Mouse (Mus musculus): ENCODE results near the gene Vamp8. TPM values are rescaled to one million over a fixed set of nuclear protein-coding genes. Genes with fewer than 3 reads are reported as not detected.

The Vamp8 gene
- polyA plus RNA-seq, 1 experiment from 2014 or later, result 157 TPM

GRCm38 (mm10) chr6:72364985-72365384, 25.5 kb downstream of the Vamp8 start:
- H3K4me2 ChIP-seq (ENCODE audit: low read length), result no peak overlapping the region
- peaks cover 17 to 18% of the 10 kb centered on the region in 2 experiments for H3K4me1 ChIP-seq (ENCODE audit: control insufficient read depth in 2 of 2, insufficient read depth in 2 of 2, low read length in 2 of 2)
- no peak for ATAC-seq (ENCODE audit: insufficient number of reproducible peaks, insufficient read depth, low FRiP score, low read depth)
- H3K9me3 ChIP-seq (ENCODE audit: control insufficient read depth, low read length), result no peaks in the 10 kb centered on the region
- H3K9ac ChIP-seq (ENCODE audit: low read length), result no peak overlapping the region
- no peaks in the 10 kb centered on the region for H3K27me3 ChIP-seq (ENCODE audit: control insufficient read depth, insufficient read depth, low read length)
- H3K4me3 ChIP-seq (ENCODE audit: control insufficient read depth in 1 of 2, insufficient read depth in 1 of 2, low read depth in 1 of 2, low read length in 2 of 2), result no peak overlapping the region
- no peak overlapping the region for H3K27ac ChIP-seq (replicated peaks in 1 of 2; ENCODE audit: control insufficient read depth in 1 of 2, insufficient read depth in 1 of 2, low read depth in 2 of 2, low read length in 2 of 2)
- 60% methylated on average over 6 of the region's 6 CpGs for WGBS
- H3K36me3 ChIP-seq (ENCODE audit: control insufficient read depth, insufficient read depth, low read length), result peaks cover 19% of the 10 kb centered on the region

- no peak overlapping the region for H3K9ac ChIP-seq (ENCODE audit: low read length)
- no peak overlapping the region for H3K27ac ChIP-seq (replicated peaks in 1 of 2; ENCODE audit: control insufficient read depth in 1 of 2, insufficient read depth in 1 of 2, low read depth in 2 of 2, low read length in 2 of 2)
- peaks cover 14 to 15% of the 10 kb centered on the region in 2 experiments for H3K4me1 ChIP-seq (ENCODE audit: control insufficient read depth in 2 of 2, insufficient read depth in 2 of 2, low read length in 2 of 2)
- H3K4me2 ChIP-seq (ENCODE audit: low read length), result no peak overlapping the region
- H3K4me3 ChIP-seq (ENCODE audit: control insufficient read depth in 1 of 2, insufficient read depth in 1 of 2, low read depth in 1 of 2, low read length in 2 of 2), result no peak overlapping the region
- WGBS, result 41% methylated on average over 7 of the region's 7 CpGs
- ATAC-seq (ENCODE audit: insufficient number of reproducible peaks, insufficient read depth, low FRiP score, low read depth), result no peak
- no peaks in the 10 kb centered on the region for H3K27me3 ChIP-seq (ENCODE audit: control insufficient read depth, insufficient read depth, low read length)
- H3K9me3 ChIP-seq (ENCODE audit: control insufficient read depth, low read length), result no peaks in the 10 kb centered on the region
- peaks cover 25% of the 10 kb centered on the region for H3K36me3 ChIP-seq (ENCODE audit: control insufficient read depth, insufficient read depth, low read length)
Measured at GRCm38 (mm10) chr6:72364009-72364408, 26.5 kb downstream of the Vamp8 start.

DNA sequence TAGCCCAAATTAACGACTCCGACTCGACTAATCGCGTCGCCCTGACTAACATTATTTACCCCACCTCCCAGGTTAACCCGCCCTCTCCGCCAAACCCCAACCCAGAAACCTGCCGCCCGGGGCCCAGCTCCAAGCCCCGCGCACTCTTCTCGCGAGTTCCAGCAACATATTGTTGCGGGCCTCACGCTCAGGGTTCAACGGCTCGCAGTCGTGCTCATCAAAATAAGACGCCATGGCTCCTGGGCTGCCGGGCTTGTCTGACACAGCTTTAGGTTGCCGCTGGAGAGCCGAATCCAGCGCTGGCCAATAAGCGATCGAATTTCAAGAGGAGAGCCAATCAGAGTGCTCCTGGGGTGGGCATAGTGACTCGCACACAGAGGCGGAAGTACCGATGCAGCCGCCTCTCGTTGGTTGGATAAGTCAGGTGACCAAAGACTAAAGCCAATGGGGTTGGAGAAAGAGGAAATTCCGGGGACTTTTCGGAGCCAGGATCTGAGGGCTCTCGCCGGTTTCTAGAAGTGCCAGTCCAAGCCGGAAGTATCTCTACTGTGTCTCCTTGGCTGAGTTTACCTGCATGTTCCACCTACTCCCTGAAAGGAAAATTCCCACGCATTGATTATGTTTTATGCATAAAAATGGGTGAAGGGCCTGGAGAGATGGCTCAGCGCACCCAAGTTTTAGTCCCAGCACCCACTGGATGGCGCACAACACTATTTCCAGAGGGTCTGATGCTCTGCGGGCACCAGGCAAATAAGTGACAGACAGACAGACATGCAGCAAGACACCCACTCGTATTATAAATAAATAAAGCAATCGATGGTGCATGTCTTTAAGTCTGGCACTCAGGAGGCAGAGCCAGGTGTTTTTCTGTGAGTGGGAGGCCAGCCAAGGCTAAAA, 28.1 kb downstream of the Vamp8 start:
- Histone ChIP-seq H3K36me3 (ENCODE audit: control insufficient read depth, insufficient read depth, low read length) (peaks cover 34% of the 10 kb centered on the region), H3K4me1 (ENCODE audit: control insufficient read depth in 2 of 2, insufficient read depth in 2 of 2, low read length in 2 of 2) (peaks cover 16 to 22% of the 10 kb centered on the region in 2 experiments), H3K27ac (replicated peaks in 1 of 2; ENCODE audit: control insufficient read depth in 1 of 2, insufficient read depth in 1 of 2, low read depth in 2 of 2, low read length in 2 of 2) (peak overlapping the region; percentile 78), H3K9me3 (ENCODE audit: control insufficient read depth, low read length) (no peaks in the 10 kb centered on the region), H3K4me3 (ENCODE audit: control insufficient read depth in 1 of 2, insufficient read depth in 1 of 2, low read depth in 1 of 2, low read length in 2 of 2) (peak overlapping the region; percentile 86 to 90), H3K4me2 (ENCODE audit: low read length) (peak overlapping the region; percentile 91), H3K9ac (ENCODE audit: low read length) (peak overlapping the region; percentile 87), H3K27me3 (ENCODE audit: control insufficient read depth, insufficient read depth, low read length) (no peaks in the 10 kb centered on the region)
- under 1% methylated on average over 42 of the region's 42 CpGs for WGBS
- ATAC-seq (ENCODE audit: insufficient number of reproducible peaks, insufficient read depth, low FRiP score, low read depth), result peak; percentile 98

DNA sequence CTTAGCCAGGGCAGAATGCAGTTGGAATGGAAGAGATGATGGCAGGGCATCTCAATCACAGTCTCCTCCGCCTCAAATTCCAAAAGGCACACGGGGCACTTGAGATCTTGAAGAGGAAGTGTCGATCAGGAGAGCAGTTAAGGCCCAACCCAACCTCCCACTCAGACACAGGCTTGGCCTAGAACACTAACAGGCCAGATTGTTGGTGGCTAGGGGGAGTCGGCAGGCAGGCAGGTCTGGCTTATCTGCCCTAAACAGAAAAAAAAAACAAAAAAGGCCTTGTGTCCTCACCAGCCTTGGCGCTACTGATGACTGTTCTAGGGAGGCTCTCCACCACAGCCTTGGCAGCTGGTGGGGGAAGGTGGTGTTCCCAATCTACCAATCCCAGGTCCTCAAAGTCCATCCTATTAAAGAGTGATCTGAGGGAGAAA, 29.4 kb downstream of the Vamp8 start:
- Histone ChIP-seq H3K27me3 (ENCODE audit: control insufficient read depth, insufficient read depth, low read length) (no peaks in the 10 kb centered on the region), H3K4me1 (ENCODE audit: control insufficient read depth in 2 of 2, insufficient read depth in 2 of 2, low read length in 2 of 2) (peaks cover 16 to 25% of the 10 kb centered on the region in 2 experiments), H3K9me3 (ENCODE audit: control insufficient read depth, low read length) (no peaks in the 10 kb centered on the region), H3K4me3 (ENCODE audit: control insufficient read depth in 1 of 2, insufficient read depth in 1 of 2, low read depth in 1 of 2, low read length in 2 of 2) (peak overlapping the region; percentile 86 to 90), H3K4me2 (ENCODE audit: low read length) (peak overlapping the region; percentile 91), H3K9ac (ENCODE audit: low read length) (peak overlapping the region; percentile 87; the same call in 1 of the 2 replicates), H3K27ac (replicated peaks in 1 of 2; ENCODE audit: control insufficient read depth in 1 of 2, insufficient read depth in 1 of 2, low read depth in 2 of 2, low read length in 2 of 2) (no peak overlapping the region), H3K36me3 (ENCODE audit: control insufficient read depth, insufficient read depth, low read length) (peaks cover 35% of the 10 kb centered on the region)
- WGBS, result 14% methylated on average over 5 of the region's 5 CpGs
- ATAC-seq (ENCODE audit: insufficient number of reproducible peaks, insufficient read depth, low FRiP score, low read depth), result no peak

DNA sequence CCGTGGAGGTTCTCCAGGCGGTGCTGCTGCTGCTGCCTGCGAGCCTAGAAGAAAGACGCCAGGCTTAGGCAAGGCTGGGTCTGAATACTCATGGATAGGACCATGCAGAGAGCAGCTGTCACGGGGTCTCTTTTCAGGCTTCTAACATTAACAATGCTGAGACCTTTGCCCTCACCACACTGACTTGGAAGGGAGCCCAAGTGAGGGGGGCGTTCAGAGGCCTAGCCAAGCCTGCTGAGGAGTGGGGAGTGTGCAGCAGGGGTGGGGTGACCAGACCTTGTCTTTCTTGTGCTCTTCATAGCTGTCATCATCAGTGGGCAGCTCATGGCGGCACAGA, 29.9 kb downstream of the Vamp8 start:
- Histone ChIP-seq H3K36me3 (ENCODE audit: control insufficient read depth, insufficient read depth, low read length) (peaks cover 35% of the 10 kb centered on the region), H3K27ac (replicated peaks in 1 of 2; ENCODE audit: control insufficient read depth in 1 of 2, insufficient read depth in 1 of 2, low read depth in 2 of 2, low read length in 2 of 2) (no peak overlapping the region), H3K4me2 (ENCODE audit: low read length) (no peak overlapping the region), H3K9ac (ENCODE audit: low read length) (no peak overlapping the region), H3K9me3 (ENCODE audit: control insufficient read depth, low read length) (no peaks in the 10 kb centered on the region), H3K4me3 (ENCODE audit: control insufficient read depth in 1 of 2, insufficient read depth in 1 of 2, low read depth in 1 of 2, low read length in 2 of 2) (no peak overlapping the region), H3K4me1 (ENCODE audit: control insufficient read depth in 2 of 2, insufficient read depth in 2 of 2, low read length in 2 of 2) (peaks cover 18 to 30% of the 10 kb centered on the region in 2 experiments), H3K27me3 (ENCODE audit: control insufficient read depth, insufficient read depth, low read length) (no peaks in the 10 kb centered on the region)
- ATAC-seq (ENCODE audit: insufficient number of reproducible peaks, insufficient read depth, low FRiP score, low read depth), result no peak
- 73% methylated on average over 7 of the region's 7 CpGs for WGBS

DNA sequence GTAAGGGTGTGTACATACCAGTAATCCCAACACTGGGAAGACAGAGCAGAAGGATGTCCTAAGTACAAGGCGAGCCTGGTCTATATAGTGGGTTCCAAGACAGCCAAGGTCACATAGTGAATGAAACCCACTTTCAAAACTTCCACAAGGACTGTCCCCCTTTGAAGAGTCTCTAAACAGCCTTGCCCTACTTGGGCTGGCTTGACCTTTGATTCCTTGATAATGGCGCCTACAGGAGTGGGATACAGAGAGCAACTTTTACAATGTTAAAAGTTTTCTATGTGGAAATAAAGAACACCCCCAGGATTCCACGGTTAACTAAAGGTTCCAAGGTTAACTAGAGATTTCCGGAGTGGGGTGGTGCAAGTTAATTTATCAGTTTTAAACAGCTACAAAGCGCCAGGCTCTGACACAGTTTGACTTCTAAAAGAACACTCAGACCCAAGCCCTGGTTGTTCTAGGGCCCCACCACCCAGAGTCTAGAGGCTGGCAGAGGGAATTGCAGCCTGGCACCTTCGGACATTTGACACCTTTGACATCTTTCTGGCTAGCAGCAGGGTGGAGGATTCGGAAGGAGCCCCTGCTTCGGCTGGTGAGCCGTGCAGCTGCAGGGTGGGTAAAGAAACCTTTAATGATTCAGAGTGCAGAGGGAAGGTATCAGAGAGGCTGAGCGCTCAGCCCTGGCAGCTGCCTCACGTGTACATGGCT, 30.5 kb downstream of the Vamp8 start:
- ATAC-seq (ENCODE audit: insufficient number of reproducible peaks, insufficient read depth, low FRiP score, low read depth), result no peak
- WGBS, result 81% methylated on average over 11 of the region's 11 CpGs
- H3K9ac ChIP-seq (ENCODE audit: low read length), result no peak overlapping the region
- H3K4me2 ChIP-seq (ENCODE audit: low read length), result no peak overlapping the region
- H3K36me3 ChIP-seq (ENCODE audit: control insufficient read depth, insufficient read depth, low read length), result peaks cover 35% of the 10 kb centered on the region
- H3K4me1 ChIP-seq (ENCODE audit: control insufficient read depth in 2 of 2, insufficient read depth in 2 of 2, low read length in 2 of 2), result peaks cover 18 to 30% of the 10 kb centered on the region in 2 experiments
- no peaks in the 10 kb centered on the region for H3K9me3 ChIP-seq (ENCODE audit: control insufficient read depth, low read length)
- H3K27me3 ChIP-seq (ENCODE audit: control insufficient read depth, insufficient read depth, low read length), result no peaks in the 10 kb centered on the region
- H3K27ac ChIP-seq (replicated peaks in 1 of 2; ENCODE audit: control insufficient read depth in 1 of 2, insufficient read depth in 1 of 2, low read depth in 2 of 2, low read length in 2 of 2), result no peak overlapping the region
- H3K4me3 ChIP-seq (ENCODE audit: control insufficient read depth in 1 of 2, insufficient read depth in 1 of 2, low read depth in 1 of 2, low read length in 2 of 2), result no peak overlapping the region

DNA sequence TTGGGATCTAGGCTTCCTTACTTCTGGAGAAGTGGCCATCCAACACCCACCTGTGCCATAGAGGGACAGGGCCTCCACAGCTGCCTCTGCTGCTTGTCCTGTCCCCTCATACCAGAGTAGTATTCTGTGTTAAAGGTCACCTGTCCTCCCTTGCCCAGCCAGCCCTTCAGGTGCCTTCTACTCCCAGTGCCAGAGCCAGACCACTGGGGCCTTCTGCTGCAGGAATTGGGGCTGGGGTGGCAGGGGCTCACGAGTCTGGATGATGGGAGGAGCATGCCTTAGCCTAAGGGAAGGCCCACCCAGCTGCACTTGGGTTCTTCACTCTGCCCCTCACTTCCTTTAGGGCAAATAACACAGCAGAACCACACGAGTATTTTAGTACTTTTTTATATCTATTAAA, 31.2 kb downstream of the Vamp8 start:
- WGBS, result 65% methylated on average over 2 of the region's 2 CpGs
- H3K4me2 ChIP-seq (ENCODE audit: low read length), result no peak overlapping the region
- H3K4me3 ChIP-seq (ENCODE audit: control insufficient read depth in 1 of 2, insufficient read depth in 1 of 2, low read depth in 1 of 2, low read length in 2 of 2), result no peak overlapping the region
- H3K9ac ChIP-seq (ENCODE audit: low read length), result no peak overlapping the region
- no peak for ATAC-seq (ENCODE audit: insufficient number of reproducible peaks, insufficient read depth, low FRiP score, low read depth)
- no peaks in the 10 kb centered on the region for H3K9me3 ChIP-seq (ENCODE audit: control insufficient read depth, low read length)
- peaks cover 35% of the 10 kb centered on the region for H3K36me3 ChIP-seq (ENCODE audit: control insufficient read depth, insufficient read depth, low read length)
- H3K27ac ChIP-seq (replicated peaks in 1 of 2; ENCODE audit: control insufficient read depth in 1 of 2, insufficient read depth in 1 of 2, low read depth in 2 of 2, low read length in 2 of 2), result no peak overlapping the region
- no peaks in the 10 kb centered on the region for H3K27me3 ChIP-seq (ENCODE audit: control insufficient read depth, insufficient read depth, low read length)
- peaks cover 20 to 35% of the 10 kb centered on the region in 2 experiments for H3K4me1 ChIP-seq (ENCODE audit: control insufficient read depth in 2 of 2, insufficient read depth in 2 of 2, low read length in 2 of 2)
